ENCODE assay signal across 14 mouse cellular contexts in the genomic region with DNA sequence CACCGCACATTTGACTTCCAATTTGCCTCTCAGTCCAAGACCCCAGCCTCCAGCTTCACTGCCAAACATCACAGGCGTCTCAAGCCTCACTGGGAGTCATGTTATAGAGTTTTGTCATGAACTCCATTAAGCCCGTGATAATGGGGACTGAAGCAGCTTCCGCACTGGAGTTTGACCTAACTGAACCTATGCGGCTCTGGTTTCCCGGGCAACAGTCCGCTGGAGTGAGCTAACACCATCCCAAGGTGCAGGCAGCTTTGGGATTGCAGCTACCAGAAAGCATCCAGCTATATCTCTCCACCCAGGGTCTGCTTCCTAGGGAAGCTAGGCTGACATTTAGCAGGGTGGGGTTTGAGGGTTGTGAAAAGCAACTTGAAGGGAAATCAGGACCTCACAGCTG. TPM values are rescaled to one million over a fixed set of nuclear protein-coding genes. Genes with fewer than 3 reads are reported as not detected.
DNase-seq lines count a peak whose midpoint lies in the region; ATAC-seq and TF ChIP-seq lines count a peak whose summit lies in the region.
"Had no signal": no experiment of that assay in that cellular context is flagged by ENCODE, and none has a peak within 500 bp of the region (broad histone marks: within the 10 kb centered on the region; RNA-seq: fewer than 3 reads in every experiment).

No protein-coding gene starts in this region.

- H3K4me3 ChIP-seq in kidney, postnatal 0 days (replicated peaks; ENCODE audit: low read depth, low read length): no peak overlapping the region
- H3K4me3 ChIP-seq in embryonic facial prominence, embryonic 10.5 days: no peak overlapping the region
- H3K4me3 ChIP-seq in intestine, postnatal 0 days (ENCODE audit: low read depth, low read length): no peak overlapping the region
- H3K4me3 ChIP-seq in midbrain, embryonic 15.5 days: no peak overlapping the region

- DNase-seq in kidney, postnatal 0 days (ENCODE audit: low spot score): no peak
- no peak for DNase-seq in kidney, adult 18-20 months
- peak; percentile 43 for DNase-seq in embryonic facial prominence, embryonic 10.5 days (ENCODE audit: low spot score)
- no peak for DNase-seq in spleen, adult 18-20 months
- DNase-seq in right cerebral cortex, postnatal 36 days (ENCODE audit: low spot score in 2 of 2): no peak
- no peak for DNase-seq in left cerebral cortex, adult 11 months (ENCODE audit: low spot score)
- DNase-seq: adrenal gland, postnatal 14 days; cerebellum, postnatal 10 days; lung, postnatal 36 days; right cerebral cortex, postnatal 14 days; thymus, postnatal 14 days had no signal

- 20% methylated on average over 7 of the region's 7 CpGs for WGBS in kidney, postnatal 0 days
- 31% methylated on average over 7 of the region's 7 CpGs for WGBS in embryonic facial prominence, embryonic 10.5 days
- WGBS in intestine, postnatal 0 days: 19% methylated on average over 7 of the region's 7 CpGs
- 9% methylated on average over 7 of the region's 7 CpGs for WGBS in midbrain, embryonic 15.5 days

- peak overlapping the region; percentile 14; the same call in 1 of the 2 replicates for H3K9ac ChIP-seq in kidney, postnatal 0 days (ENCODE audit: low read depth, low read length)
- no peak overlapping the region for H3K9ac ChIP-seq in intestine, postnatal 0 days (ENCODE audit: low read depth, low read length)
- H3K9ac ChIP-seq in midbrain, embryonic 15.5 days: no peak overlapping the region

- no peak for ATAC-seq in kidney, postnatal 0 days (replicated peaks; ENCODE audit: low FRiP score, low read depth)
- peak; percentile 48 for ATAC-seq in intestine, postnatal 0 days
- ATAC-seq in midbrain, embryonic 15.5 days (replicated peaks): no peak

- H3K9me3 ChIP-seq in kidney, postnatal 0 days (replicated peaks; ENCODE audit: low read length): no peaks in the 10 kb centered on the region
- no peaks in the 10 kb centered on the region for H3K9me3 ChIP-seq in embryonic facial prominence, embryonic 10.5 days
- H3K9me3 ChIP-seq in intestine, postnatal 0 days (ENCODE audit: control insufficient read depth): no peaks in the 10 kb centered on the region
- no peaks in the 10 kb centered on the region for H3K9me3 ChIP-seq in midbrain, embryonic 15.5 days
- H3K9me3 ChIP-seq: G1E had no signal

- H3K4me1 ChIP-seq in kidney, postnatal 0 days (replicated peaks; ENCODE audit: insufficient read depth, low read length): no peaks in the 10 kb centered on the region
- peaks cover 34% of the 10 kb centered on the region for H3K4me1 ChIP-seq in embryonic facial prominence, embryonic 10.5 days
- no peaks in the 10 kb centered on the region for H3K4me1 ChIP-seq in intestine, postnatal 0 days (replicated peaks; ENCODE audit: control insufficient read depth, insufficient read depth, low read length)
- H3K4me1 ChIP-seq in midbrain, embryonic 15.5 days: peaks cover 22% of the 10 kb centered on the region

- H3K27me3 ChIP-seq in kidney, postnatal 0 days (ENCODE audit: insufficient read depth, low read length): no peaks in the 10 kb centered on the region
- peaks cover 6% of the 10 kb centered on the region; the same call in 1 of the 2 replicates for H3K27me3 ChIP-seq in embryonic facial prominence, embryonic 10.5 days (replicated peaks; ENCODE audit: low read depth, poor library complexity, severe bottlenecking)
- no peaks in the 10 kb centered on the region for H3K27me3 ChIP-seq in intestine, postnatal 0 days (replicated peaks; ENCODE audit: control insufficient read depth, insufficient read depth, low read length)
- H3K27me3 ChIP-seq in midbrain, embryonic 15.5 days (replicated peaks): no peaks in the 10 kb centered on the region

- H3K4me2 ChIP-seq in kidney, postnatal 0 days (ENCODE audit: low read length): no peak overlapping the region
- H3K4me2 ChIP-seq in intestine, postnatal 0 days (replicated peaks; ENCODE audit: low read depth): peak overlapping the region; percentile 48
- no peak overlapping the region for H3K4me2 ChIP-seq in midbrain, embryonic 15.5 days

- H3K27ac ChIP-seq in kidney, postnatal 0 days: no peak overlapping the region
- H3K27ac ChIP-seq in embryonic facial prominence, embryonic 10.5 days (replicated peaks): no peak overlapping the region
- no peak overlapping the region for H3K27ac ChIP-seq in intestine, postnatal 0 days (ENCODE audit: low read depth, low read length)
- H3K27ac ChIP-seq in midbrain, embryonic 15.5 days: 0 out of 2 replicates have a peak overlapping the region, but pooled peaks have one; percentile 6

- no peak for TF ChIP-seq CTCF in kidney, postnatal 0 days (IDR thresholded peaks at IDR 0.05; ENCODE audit: low read depth)
- no peak for TF ChIP-seq CTCF in intestine, postnatal 0 days (IDR thresholded peaks at IDR 0.05; ENCODE audit: low read depth)

- no peaks in the 10 kb centered on the region for H3K36me3 ChIP-seq in kidney, postnatal 0 days (ENCODE audit: insufficient read depth, low read length)
- no peaks in the 10 kb centered on the region for H3K36me3 ChIP-seq in embryonic facial prominence, embryonic 10.5 days (replicated peaks)
- no peaks in the 10 kb centered on the region for H3K36me3 ChIP-seq in intestine, postnatal 0 days (ENCODE audit: control insufficient read depth, insufficient read depth)
- no peaks in the 10 kb centered on the region for H3K36me3 ChIP-seq in midbrain, embryonic 15.5 days (replicated peaks)
- H3K36me3 ChIP-seq: G1E had no signal

RNA-seq across cellular contexts. Expression of a gene that starts 12.3 kb away (rescaled TPM):
- polyA plus RNA-seq in kidney, postnatal 0 days (2015; fragmentation: Nextera tagmentation; extraction: Ambion mirVana): 44.8 and 47.1 TPM in 2 replicates
- polyA plus RNA-seq in embryonic facial prominence, embryonic 10.5 days (2016; fragmentation: Nextera tagmentation; extraction: Ambion mirVana): 31.0 and 32.1 TPM in 2 replicates
- polyA plus RNA-seq in intestine, postnatal 0 days (2015; fragmentation: Nextera tagmentation; extraction: Ambion mirVana): 46.5 and 58.8 TPM in 2 replicates
- polyA plus RNA-seq in midbrain, embryonic 15.5 days (2015; fragmentation: Nextera tagmentation; extraction: Ambion mirVana): 44.6 and 45.6 TPM in 2 replicates

RNA-seq across cellular contexts. Expression of a gene that starts 39.3 kb away (rescaled TPM):
- polyA plus RNA-seq in kidney, postnatal 0 days (2015; fragmentation: Nextera tagmentation; extraction: Ambion mirVana): 0.47 and 0.51 TPM in 2 replicates
- polyA plus RNA-seq in embryonic facial prominence, embryonic 10.5 days (2016; fragmentation: Nextera tagmentation; extraction: Ambion mirVana): 0.16 and 0.21 TPM in 2 replicates
- 2.0 and 2.4 TPM in 2 replicates for polyA plus RNA-seq in intestine, postnatal 0 days (2015; fragmentation: Nextera tagmentation; extraction: Ambion mirVana)
- 0.06 and 0.27 TPM in 2 replicates for polyA plus RNA-seq in midbrain, embryonic 15.5 days (2015; fragmentation: Nextera tagmentation; extraction: Ambion mirVana)
- polyA plus RNA-seq: G1E had no signal

RNA-seq across cellular contexts. Expression of a gene that starts 50.3 kb away (rescaled TPM):
- 59.5 and 60.7 TPM in 2 replicates for polyA plus RNA-seq in kidney, postnatal 0 days (2015; fragmentation: Nextera tagmentation; extraction: Ambion mirVana)
- polyA plus RNA-seq in embryonic facial prominence, embryonic 10.5 days (2016; fragmentation: Nextera tagmentation; extraction: Ambion mirVana): 53.5 and 58.7 TPM in 2 replicates
- polyA plus RNA-seq in intestine, postnatal 0 days (2015; fragmentation: Nextera tagmentation; extraction: Ambion mirVana): 52.9 and 53.7 TPM in 2 replicates
- 154 and 161 TPM in 2 replicates for polyA plus RNA-seq in midbrain, embryonic 15.5 days (2015; fragmentation: Nextera tagmentation; extraction: Ambion mirVana)
